Mouse (Mus musculus): ENCODE data around the gene Tm9sf3. TPM values are rescaled to one million over a fixed set of nuclear protein-coding genes. Genes with fewer than 3 reads are reported as not detected.

Gene Tm9sf3
- polyA plus RNA-seq, 1 experiment from 2014 or later = 88.7 TPM

DNA sequence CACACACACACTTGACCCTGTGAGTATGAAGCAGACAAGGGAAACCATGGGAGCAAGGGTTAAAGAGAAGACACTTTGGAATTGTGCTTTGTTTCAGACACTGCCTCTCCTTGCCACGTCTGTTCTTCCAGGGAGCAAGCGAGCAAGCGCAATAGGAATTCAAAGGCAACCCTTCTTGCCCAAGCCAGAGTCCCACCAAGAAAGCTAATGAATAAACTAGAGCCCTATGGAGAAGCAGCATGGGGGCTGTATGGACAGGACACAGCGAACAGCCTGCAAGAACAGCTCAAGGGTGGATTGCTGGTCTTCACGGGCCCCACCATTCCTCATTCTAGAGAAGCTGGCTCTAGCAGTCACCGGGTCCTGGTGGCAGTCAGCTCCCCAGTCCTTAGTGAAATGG, 24.8 kb upstream of the Tm9sf3 start:
- WGBS = 72% methylated on average over 6 of the region's 6 CpGs
- Histone ChIP-seq H3K9ac (replicated peaks; ENCODE audit: low read depth, low read length) (no peak overlapping the region), H3K27me3 (replicated peaks; ENCODE audit: control insufficient read depth, insufficient read depth, low read length) (no peaks in the 10 kb centered on the region), H3K9me3 (ENCODE audit: control insufficient read depth, low read length) (no peaks in the 10 kb centered on the region), H3K4me2 (ENCODE audit: low read length) (no peak overlapping the region), H3K4me3 (replicated peaks; ENCODE audit: low read length) (no peak overlapping the region), H3K27ac (ENCODE audit: low read length) (no peak overlapping the region), H3K4me1 (replicated peaks; ENCODE audit: control insufficient read depth, insufficient read depth, low read length) (no peaks in the 10 kb centered on the region), H3K36me3 (ENCODE audit: control insufficient read depth, insufficient read depth) (no peaks in the 10 kb centered on the region)
- ATAC-seq = no peak

GRCm38 (mm10) chr19:41287224-41287623, 23.4 kb upstream of the Tm9sf3 start:
- H3K9ac ChIP-seq (replicated peaks; ENCODE audit: low read depth, low read length) = no peak overlapping the region
- no peak for ATAC-seq
- WGBS = 87% methylated on average over 7 of the region's 7 CpGs
- H3K27me3 ChIP-seq (replicated peaks; ENCODE audit: control insufficient read depth, insufficient read depth, low read length) = no peaks in the 10 kb centered on the region
- H3K4me3 ChIP-seq (replicated peaks; ENCODE audit: low read length) = no peak overlapping the region
- H3K36me3 ChIP-seq (ENCODE audit: control insufficient read depth, insufficient read depth) = no peaks in the 10 kb centered on the region
- H3K4me2 ChIP-seq (ENCODE audit: low read length) = no peak overlapping the region
- H3K4me1 ChIP-seq (replicated peaks; ENCODE audit: control insufficient read depth, insufficient read depth, low read length) = no peaks in the 10 kb centered on the region
- H3K27ac ChIP-seq (ENCODE audit: low read length) = no peak overlapping the region
- H3K9me3 ChIP-seq (ENCODE audit: control insufficient read depth, low read length) = no peaks in the 10 kb centered on the region

GRCm38 (mm10) chr19:41284515-41284914, 20.7 kb upstream of the Tm9sf3 start:
- 46% methylated on average over 6 of the region's 6 CpGs for WGBS

DNA sequence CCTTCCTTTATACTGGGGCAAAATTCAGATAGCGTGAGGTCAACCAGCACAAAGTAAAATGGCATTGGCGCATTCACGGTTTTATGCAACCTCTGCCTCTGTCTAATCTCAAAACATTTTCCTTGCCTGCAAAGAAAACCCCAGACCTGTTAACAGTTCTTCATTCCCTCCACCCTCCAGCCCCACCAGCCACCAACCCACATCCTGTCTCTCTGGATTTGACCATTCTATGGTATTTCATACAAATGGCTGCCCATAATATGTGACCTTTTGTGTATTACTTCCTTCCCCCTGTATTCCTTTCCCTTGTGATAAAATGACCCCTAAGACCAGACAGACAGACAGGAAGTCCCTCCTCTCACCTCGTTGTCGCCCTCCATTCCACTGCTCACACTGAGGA, 18.9 kb upstream of the Tm9sf3 start:
- no peaks in the 10 kb centered on the region for H3K9me3 ChIP-seq (ENCODE audit: control insufficient read depth, low read length)
- no peaks in the 10 kb centered on the region for H3K27me3 ChIP-seq (replicated peaks; ENCODE audit: control insufficient read depth, insufficient read depth, low read length)
- H3K36me3 ChIP-seq (ENCODE audit: control insufficient read depth, insufficient read depth) = no peaks in the 10 kb centered on the region
- 84% methylated on average over 5 of the region's 5 CpGs for WGBS
- no peak overlapping the region for H3K4me2 ChIP-seq (ENCODE audit: low read length)
- H3K4me1 ChIP-seq (replicated peaks; ENCODE audit: control insufficient read depth, insufficient read depth, low read length) = no peaks in the 10 kb centered on the region
- no peak overlapping the region for H3K4me3 ChIP-seq (replicated peaks; ENCODE audit: low read length)
- no peak for ATAC-seq
- H3K9ac ChIP-seq (replicated peaks; ENCODE audit: low read depth, low read length) = no peak overlapping the region
- no peak overlapping the region for H3K27ac ChIP-seq (ENCODE audit: low read length)

More at GRCm38 (mm10) chr19:41284515-41284914, 20.7 kb upstream of the Tm9sf3 start:
- Histone ChIP-seq H3K36me3 (ENCODE audit: control insufficient read depth, insufficient read depth) (no peaks in the 10 kb centered on the region), H3K4me2 (ENCODE audit: low read length) (no peak overlapping the region), H3K9me3 (ENCODE audit: control insufficient read depth, low read length) (no peaks in the 10 kb centered on the region), H3K9ac (replicated peaks; ENCODE audit: low read depth, low read length) (no peak overlapping the region), H3K27ac (ENCODE audit: low read length) (no peak overlapping the region), H3K4me1 (replicated peaks; ENCODE audit: control insufficient read depth, insufficient read depth, low read length) (no peaks in the 10 kb centered on the region), H3K4me3 (replicated peaks; ENCODE audit: low read length) (no peak overlapping the region), H3K27me3 (replicated peaks; ENCODE audit: control insufficient read depth, insufficient read depth, low read length) (no peaks in the 10 kb centered on the region)
- ATAC-seq = no peak

- ATAC-seq = no peak
- Histone ChIP-seq H3K4me1 (replicated peaks; ENCODE audit: control insufficient read depth, insufficient read depth, low read length) (no peaks in the 10 kb centered on the region), H3K27ac (ENCODE audit: low read length) (no peak overlapping the region), H3K27me3 (replicated peaks; ENCODE audit: control insufficient read depth, insufficient read depth, low read length) (no peaks in the 10 kb centered on the region), H3K9me3 (ENCODE audit: control insufficient read depth, low read length) (no peaks in the 10 kb centered on the region), H3K4me3 (replicated peaks; ENCODE audit: low read length) (no peak overlapping the region), H3K36me3 (ENCODE audit: control insufficient read depth, insufficient read depth) (no peaks in the 10 kb centered on the region), H3K9ac (replicated peaks; ENCODE audit: low read depth, low read length) (no peak overlapping the region), H3K4me2 (ENCODE audit: low read length) (no peak overlapping the region)
- WGBS = 91% methylated on average over 4 of the region's 4 CpGs
Observed at GRCm38 (mm10) chr19:41282216-41282615, 18.4 kb upstream of the Tm9sf3 start.

- no peak overlapping the region for H3K4me3 ChIP-seq (replicated peaks; ENCODE audit: low read length)
- 70% methylated on average over 8 of the region's 8 CpGs for WGBS
- no peak overlapping the region for H3K9ac ChIP-seq (replicated peaks; ENCODE audit: low read depth, low read length)
- no peaks in the 10 kb centered on the region for H3K27me3 ChIP-seq (replicated peaks; ENCODE audit: control insufficient read depth, insufficient read depth, low read length)
- no peak overlapping the region for H3K4me2 ChIP-seq (ENCODE audit: low read length)
- no peaks in the 10 kb centered on the region for H3K36me3 ChIP-seq (ENCODE audit: control insufficient read depth, insufficient read depth)
- ATAC-seq = no peak
- no peaks in the 10 kb centered on the region for H3K4me1 ChIP-seq (replicated peaks; ENCODE audit: control insufficient read depth, insufficient read depth, low read length)
- H3K9me3 ChIP-seq (ENCODE audit: control insufficient read depth, low read length) = no peaks in the 10 kb centered on the region
- no peak overlapping the region for H3K27ac ChIP-seq (ENCODE audit: low read length)
Observed at GRCm38 (mm10) chr19:41279724-41280244, 16.0 kb upstream of the Tm9sf3 start.

DNA sequence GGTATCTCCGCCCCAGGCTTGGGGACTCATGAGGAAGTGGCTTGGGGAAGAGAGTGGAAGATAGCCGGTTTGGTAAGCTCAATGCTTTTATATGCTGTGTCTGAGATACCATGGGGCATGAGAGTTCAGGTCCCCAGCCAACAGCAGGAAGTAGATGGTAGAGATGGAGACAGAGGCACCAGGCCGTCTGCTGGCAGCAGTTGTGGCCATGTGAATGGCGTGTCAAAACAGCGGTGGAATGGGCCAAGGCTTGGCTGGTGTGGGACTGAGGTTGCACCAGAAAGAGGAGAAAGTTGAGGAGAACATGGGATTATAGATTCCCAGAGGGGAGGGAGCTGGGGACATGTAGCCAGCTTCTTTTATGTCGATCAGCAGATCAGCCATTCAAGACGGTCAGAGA, 14.8 kb upstream of the Tm9sf3 start:
- Histone ChIP-seq H3K4me3 (replicated peaks; ENCODE audit: low read length) (no peak overlapping the region), H3K9ac (replicated peaks; ENCODE audit: low read depth, low read length) (no peak overlapping the region), H3K27ac (ENCODE audit: low read length) (no peak overlapping the region), H3K9me3 (ENCODE audit: control insufficient read depth, low read length) (no peaks in the 10 kb centered on the region), H3K4me2 (ENCODE audit: low read length) (no peak overlapping the region), H3K36me3 (ENCODE audit: control insufficient read depth, insufficient read depth) (no peaks in the 10 kb centered on the region), H3K4me1 (replicated peaks; ENCODE audit: control insufficient read depth, insufficient read depth, low read length) (no peaks in the 10 kb centered on the region), H3K27me3 (replicated peaks; ENCODE audit: control insufficient read depth, insufficient read depth, low read length) (no peaks in the 10 kb centered on the region)
- no peak for ATAC-seq
- WGBS = 82% methylated on average over 7 of the region's 7 CpGs

- WGBS = 65% methylated on average over 3 of the region's 3 CpGs
- Histone ChIP-seq H3K27me3 (replicated peaks; ENCODE audit: control insufficient read depth, insufficient read depth, low read length) (no peaks in the 10 kb centered on the region), H3K27ac (ENCODE audit: low read length) (no peak overlapping the region), H3K9ac (replicated peaks; ENCODE audit: low read depth, low read length) (no peak overlapping the region), H3K4me1 (replicated peaks; ENCODE audit: control insufficient read depth, insufficient read depth, low read length) (no peaks in the 10 kb centered on the region), H3K9me3 (ENCODE audit: control insufficient read depth, low read length) (no peaks in the 10 kb centered on the region), H3K4me3 (replicated peaks; ENCODE audit: low read length) (no peak overlapping the region), H3K4me2 (ENCODE audit: low read length) (no peak overlapping the region), H3K36me3 (ENCODE audit: control insufficient read depth, insufficient read depth) (no peaks in the 10 kb centered on the region)
- ATAC-seq = no peak
Observed at GRCm38 (mm10) chr19:41275588-41275987, 11.8 kb upstream of the Tm9sf3 start.

DNA sequence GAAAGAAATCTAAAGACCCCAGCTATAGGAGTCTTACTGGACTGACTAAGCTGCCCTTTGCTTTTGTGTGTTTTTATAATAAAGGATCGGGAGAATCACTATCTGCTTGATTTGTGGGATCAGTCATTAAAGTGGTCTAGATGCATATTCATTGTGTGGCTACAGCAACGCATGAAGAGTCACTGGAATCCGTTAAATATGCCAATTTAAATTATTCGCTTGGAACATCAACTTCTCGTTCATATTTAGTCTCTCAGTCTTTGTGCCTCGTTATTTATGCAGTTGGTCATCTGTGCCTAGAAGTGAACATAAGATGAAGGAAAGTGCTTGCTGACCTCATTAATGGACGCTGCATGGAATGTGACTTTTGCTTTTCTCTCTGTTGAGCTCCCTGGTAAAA, 7.1 kb upstream of the Tm9sf3 start:
- Histone ChIP-seq H3K9ac (replicated peaks; ENCODE audit: low read depth, low read length) (no peak overlapping the region), H3K36me3 (ENCODE audit: control insufficient read depth, insufficient read depth) (no peaks in the 10 kb centered on the region), H3K4me1 (replicated peaks; ENCODE audit: control insufficient read depth, insufficient read depth, low read length) (no peaks in the 10 kb centered on the region), H3K27ac (ENCODE audit: low read length) (no peak overlapping the region), H3K9me3 (ENCODE audit: control insufficient read depth, low read length) (no peaks in the 10 kb centered on the region), H3K27me3 (replicated peaks; ENCODE audit: control insufficient read depth, insufficient read depth, low read length) (no peaks in the 10 kb centered on the region), H3K4me3 (replicated peaks; ENCODE audit: low read length) (no peak overlapping the region), H3K4me2 (ENCODE audit: low read length) (no peak overlapping the region)
- 65% methylated on average over 7 of the region's 7 CpGs for WGBS
- no peak for ATAC-seq

DNA sequence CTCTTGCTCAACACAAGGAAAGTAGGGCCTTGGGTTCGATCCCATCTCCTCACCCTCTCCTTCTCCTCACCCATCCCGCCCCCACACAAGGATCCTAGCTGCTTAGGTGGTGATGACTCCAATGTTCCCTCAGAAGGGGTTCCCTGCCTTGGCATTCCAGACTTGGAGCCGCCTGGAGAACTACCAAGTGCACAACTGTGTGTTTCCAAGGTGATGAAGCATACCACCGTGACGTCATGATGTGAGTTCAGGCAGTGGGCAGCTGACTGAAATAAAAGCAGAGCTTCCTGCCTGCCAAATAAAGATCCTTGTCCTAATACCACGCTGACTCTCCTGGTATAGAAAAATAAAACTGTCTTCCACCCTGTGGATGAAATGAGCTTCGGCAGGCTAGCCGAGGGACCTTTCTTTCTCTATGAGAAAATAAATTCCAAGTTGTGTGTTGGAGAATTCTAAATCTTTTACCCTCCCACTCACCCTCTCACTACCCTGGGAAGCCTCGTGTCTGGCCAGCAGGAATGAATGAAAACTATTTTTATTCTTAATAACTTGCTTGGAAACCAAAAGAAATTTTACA, 6.4 kb upstream of the Tm9sf3 start:
- H3K9me3 ChIP-seq (ENCODE audit: control insufficient read depth, low read length) = no peaks in the 10 kb centered on the region
- no peak for ATAC-seq
- no peak overlapping the region for H3K4me2 ChIP-seq (ENCODE audit: low read length)
- no peak overlapping the region for H3K4me3 ChIP-seq (replicated peaks; ENCODE audit: low read length)
- WGBS = 49% methylated on average over 9 of the region's 9 CpGs
- no peaks in the 10 kb centered on the region for H3K4me1 ChIP-seq (replicated peaks; ENCODE audit: control insufficient read depth, insufficient read depth, low read length)
- no peak overlapping the region for H3K27ac ChIP-seq (ENCODE audit: low read length)
- H3K36me3 ChIP-seq (ENCODE audit: control insufficient read depth, insufficient read depth) = no peaks in the 10 kb centered on the region
- no peaks in the 10 kb centered on the region for H3K27me3 ChIP-seq (replicated peaks; ENCODE audit: control insufficient read depth, insufficient read depth, low read length)
- H3K9ac ChIP-seq (replicated peaks; ENCODE audit: low read depth, low read length) = no peak overlapping the region

All from forebrain, embryonic 16.5 days (tissue).